Mouse (Mus musculus): ENCODE results near the gene Rtn4ip1. TPM values are rescaled to one million over a fixed set of nuclear protein-coding genes. Genes with fewer than 3 reads are reported as not detected.
"Not testable (repeated sequence)": the region's sequence is repeated elsewhere in the genome, so short reads cannot be mapped to it uniquely, and the experiment has no call there.

Gene Rtn4ip1
- polyA plus RNA-seq, 1 experiment from 2014 or later, result 16.5 TPM

DNA sequence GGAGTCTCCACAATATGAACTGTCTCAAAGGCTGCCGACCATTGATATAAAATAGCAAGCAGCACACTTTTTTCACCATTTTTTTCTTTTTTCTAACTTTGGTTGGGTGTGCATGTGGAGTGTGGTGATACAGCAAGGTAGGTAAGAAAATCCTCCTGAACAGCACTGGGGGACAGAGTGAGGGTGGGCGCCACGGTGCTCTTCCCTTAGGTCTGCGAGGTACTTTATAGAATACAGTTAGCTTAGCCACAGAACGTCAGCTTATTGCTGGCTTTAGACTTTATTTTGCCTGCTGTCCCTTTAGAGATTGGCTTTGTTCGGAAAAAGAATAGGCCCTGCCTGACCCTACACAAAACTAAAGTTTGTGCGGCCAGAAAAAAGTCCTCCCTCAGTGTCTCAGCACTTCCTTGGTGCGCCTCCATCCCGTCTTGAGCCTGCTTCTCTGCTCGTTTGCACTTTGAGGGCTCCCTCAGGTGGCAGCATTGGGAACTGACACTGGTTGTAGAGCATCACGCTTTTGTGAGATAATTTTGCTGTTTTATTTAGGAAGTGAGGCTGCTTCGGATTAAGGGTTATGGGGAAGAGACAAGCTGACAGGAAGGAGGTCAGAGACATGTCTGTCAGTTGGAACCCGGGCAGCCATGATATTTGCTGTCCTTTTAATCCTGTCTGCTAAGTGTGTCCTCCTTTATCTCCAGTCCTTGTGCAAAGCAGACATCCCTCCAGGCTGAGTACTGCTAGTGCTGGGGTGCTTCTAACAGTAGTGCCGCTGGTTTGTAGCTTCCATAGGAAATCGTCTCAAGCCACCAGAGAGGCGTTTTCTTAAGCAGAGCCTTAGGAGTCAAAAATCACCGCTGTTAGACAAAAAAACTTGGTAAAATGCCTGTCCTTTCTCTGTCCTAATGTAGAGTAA, 17.3 kb downstream of the Rtn4ip1 start:
- Histone ChIP-seq H3K36me3 (replicated peaks; ENCODE audit: control insufficient read depth, insufficient read depth) (0 out of 2 replicates have a peak, but pooled peaks cover 6% of the 10 kb centered on the region), H3K27ac (no peak overlapping the region), H3K4me2 (replicated peaks) (no peak overlapping the region), H3K27me3 (ENCODE audit: control insufficient read depth, insufficient read depth, low read length) (no peaks in the 10 kb centered on the region), H3K9ac (no peak overlapping the region), H3K4me3 (replicated peaks; ENCODE audit: low read length) (no peak overlapping the region), H3K4me1 (replicated peaks; ENCODE audit: control insufficient read depth, insufficient read depth, low read length) (no peaks in the 10 kb centered on the region), H3K9me3 (ENCODE audit: control insufficient read depth, low read length) (no peaks in the 10 kb centered on the region)
- ATAC-seq (ENCODE audit: low FRiP score) (no peak; the same call in 1 of the 2 replicates), DNase-seq (ENCODE audit: low spot score) (peak; percentile 91)
- 44% methylated on average over 17 of the region's 17 CpGs for WGBS

DNA sequence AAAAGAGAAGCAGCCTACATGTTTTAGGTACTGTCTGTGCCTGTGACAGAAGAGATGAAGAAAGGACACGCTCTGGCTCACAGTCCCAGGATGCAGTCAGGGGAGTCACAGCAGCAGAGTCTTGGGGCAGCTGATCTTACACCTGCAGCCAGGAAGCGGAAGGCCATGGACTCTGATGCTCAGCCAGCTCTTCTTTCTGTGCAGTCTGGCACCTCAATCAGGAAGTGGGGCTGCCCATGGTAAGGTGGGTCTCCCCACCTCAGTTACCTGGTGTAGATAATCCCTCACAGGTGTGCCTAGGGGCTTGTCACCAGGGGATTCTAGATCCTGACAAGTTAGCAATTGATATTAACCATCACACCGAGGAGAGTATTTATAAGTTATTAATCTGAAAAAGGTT, 21.5 kb downstream of the Rtn4ip1 start:
- H3K36me3 ChIP-seq (replicated peaks; ENCODE audit: control insufficient read depth, insufficient read depth), result 0 out of 2 replicates have a peak, but pooled peaks cover 7% of the 10 kb centered on the region
- no peak for DNase-seq (ENCODE audit: low spot score)
- ATAC-seq (ENCODE audit: low FRiP score), result no peak
- H3K4me3 ChIP-seq (replicated peaks; ENCODE audit: low read length), result no peak overlapping the region
- H3K4me1 ChIP-seq (replicated peaks; ENCODE audit: control insufficient read depth, insufficient read depth, low read length), result no peaks in the 10 kb centered on the region
- H3K9me3 ChIP-seq (ENCODE audit: control insufficient read depth, low read length), result no peaks in the 10 kb centered on the region
- WGBS, result 96% methylated on average over 3 of the region's 3 CpGs
- no peak overlapping the region for H3K27ac ChIP-seq
- no peak overlapping the region for H3K4me2 ChIP-seq (replicated peaks)
- H3K9ac ChIP-seq, result no peak overlapping the region
- no peaks in the 10 kb centered on the region for H3K27me3 ChIP-seq (ENCODE audit: control insufficient read depth, insufficient read depth, low read length)

DNA sequence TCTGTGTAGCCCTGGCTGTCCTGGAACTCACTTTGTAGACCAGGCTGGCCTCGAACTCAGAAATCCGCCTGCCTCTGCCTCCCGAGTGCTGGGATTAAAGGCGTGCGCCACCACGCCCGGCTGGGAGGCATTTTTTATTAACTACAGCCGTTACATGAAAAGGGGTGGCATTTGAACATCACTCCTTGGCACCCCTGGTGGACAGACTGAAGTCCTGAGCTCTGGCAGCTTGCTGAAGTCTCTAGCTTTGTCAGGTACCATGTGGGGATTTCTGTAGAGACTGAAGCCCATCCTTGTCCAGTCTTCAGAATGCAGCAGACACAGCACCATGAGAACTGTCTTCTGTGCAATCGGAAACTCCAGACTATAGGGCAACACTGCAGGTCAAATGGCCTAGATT, 24.2 kb downstream of the Rtn4ip1 start:
- H3K36me3 ChIP-seq (replicated peaks; ENCODE audit: control insufficient read depth, insufficient read depth), result peaks cover 20% of the 10 kb centered on the region
- not testable (repeated sequence) for H3K4me2 ChIP-seq (replicated peaks); H3K27ac ChIP-seq; H3K9ac ChIP-seq; H3K9me3 ChIP-seq (ENCODE audit: control insufficient read depth, low read length); H3K4me1 ChIP-seq (replicated peaks; ENCODE audit: control insufficient read depth, insufficient read depth, low read length); ATAC-seq (ENCODE audit: low FRiP score); H3K27me3 ChIP-seq (ENCODE audit: control insufficient read depth, insufficient read depth, low read length); DNase-seq (ENCODE audit: low spot score); H3K4me3 ChIP-seq (replicated peaks; ENCODE audit: low read length)
- 94% methylated on average over 8 of the region's 9 CpGs for WGBS

DNA sequence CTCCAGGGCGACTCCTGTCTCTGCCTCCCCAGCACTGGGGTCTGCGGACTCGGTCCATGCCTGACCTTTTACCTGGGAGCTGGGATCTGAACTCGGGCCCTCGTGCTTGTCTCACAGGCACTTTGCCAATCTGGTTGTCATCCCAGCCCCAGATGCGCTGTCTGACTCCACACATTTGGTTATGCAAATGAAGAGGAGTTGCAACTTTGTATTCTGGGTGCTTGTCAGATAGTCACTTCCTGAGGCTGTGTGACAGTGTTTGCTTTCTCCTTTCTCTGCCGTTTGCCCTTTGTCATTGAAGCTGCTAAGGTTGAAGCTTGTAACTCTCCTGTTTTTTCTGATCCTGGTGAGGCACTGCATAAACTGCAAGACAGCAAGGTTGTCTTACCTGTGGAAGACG, 26.1 kb downstream of the Rtn4ip1 start:
- Histone ChIP-seq H3K4me1 (replicated peaks; ENCODE audit: control insufficient read depth, insufficient read depth, low read length) (no peaks in the 10 kb centered on the region), H3K9ac (no peak overlapping the region), H3K4me2 (replicated peaks) (no peak overlapping the region), H3K36me3 (replicated peaks; ENCODE audit: control insufficient read depth, insufficient read depth) (peaks cover 26% of the 10 kb centered on the region), H3K27ac (no peak overlapping the region), H3K9me3 (ENCODE audit: control insufficient read depth, low read length) (no peaks in the 10 kb centered on the region), H3K4me3 (replicated peaks; ENCODE audit: low read length) (no peak overlapping the region), H3K27me3 (ENCODE audit: control insufficient read depth, insufficient read depth, low read length) (no peaks in the 10 kb centered on the region)
- DNase-seq (ENCODE audit: low spot score), result no peak
- whole genome bisulfite sequencing, result 82% methylated on average over 8 of the region's 8 CpGs
- ATAC-seq (ENCODE audit: low FRiP score), result no peak

DNA sequence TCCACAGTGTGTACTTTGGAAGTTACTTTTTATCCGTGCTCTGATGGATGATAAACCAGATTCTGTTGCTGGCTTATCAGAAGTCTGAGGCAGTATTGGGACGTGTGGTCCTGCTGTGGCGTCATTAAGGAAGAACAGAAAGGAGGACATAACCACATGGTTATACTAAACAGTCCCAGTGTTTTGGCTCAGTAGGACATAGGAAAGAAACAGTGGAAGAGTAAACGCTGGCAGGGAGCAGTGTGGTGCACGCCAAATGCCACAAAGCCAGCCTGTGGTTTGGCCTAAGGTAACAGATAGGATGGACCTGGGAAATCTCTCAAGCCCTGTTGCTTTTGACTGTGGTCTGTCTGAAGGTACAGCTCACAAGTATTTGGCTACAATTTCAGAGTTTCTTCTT, 27.0 kb downstream of the Rtn4ip1 start:
- H3K9ac ChIP-seq, result no peak overlapping the region
- no peaks in the 10 kb centered on the region for H3K4me1 ChIP-seq (replicated peaks; ENCODE audit: control insufficient read depth, insufficient read depth, low read length)
- WGBS, result 75% methylated on average over 5 of the region's 5 CpGs
- peaks cover 22% of the 10 kb centered on the region for H3K36me3 ChIP-seq (replicated peaks; ENCODE audit: control insufficient read depth, insufficient read depth)
- no peak overlapping the region for H3K27ac ChIP-seq
- no peaks in the 10 kb centered on the region for H3K9me3 ChIP-seq (ENCODE audit: control insufficient read depth, low read length)
- DNase-seq (ENCODE audit: low spot score) (no peak), ATAC-seq (ENCODE audit: low FRiP score) (no peak)
- H3K4me2 ChIP-seq (replicated peaks), result no peak overlapping the region
- no peak overlapping the region for H3K4me3 ChIP-seq (replicated peaks; ENCODE audit: low read length)
- no peaks in the 10 kb centered on the region for H3K27me3 ChIP-seq (ENCODE audit: control insufficient read depth, insufficient read depth, low read length)

DNA sequence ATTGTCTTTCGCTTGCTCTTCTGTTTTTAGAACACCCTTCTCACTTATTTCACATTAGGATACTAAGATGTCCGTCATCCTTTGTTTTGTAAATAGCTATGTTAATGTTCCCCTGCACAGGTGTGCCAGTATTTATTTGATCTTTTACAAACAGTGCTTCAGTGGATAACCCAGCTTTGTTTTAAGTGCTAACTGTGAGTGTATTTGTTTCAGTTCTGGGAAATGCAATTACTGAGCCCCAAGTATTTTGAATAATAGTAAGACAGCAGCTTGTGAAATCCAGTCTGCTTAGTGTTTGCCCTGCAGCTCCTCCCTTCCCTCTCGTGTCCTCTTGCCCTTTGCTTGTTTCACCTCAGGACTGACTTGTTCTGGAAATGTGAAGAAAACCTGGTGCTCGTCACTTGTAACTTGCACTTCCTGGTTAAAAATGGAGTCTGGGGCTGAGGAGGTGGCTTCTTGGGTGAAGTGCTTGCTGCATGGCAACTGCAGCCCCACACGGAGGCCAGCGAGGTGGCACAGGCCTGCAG, 37.6 kb downstream of the Rtn4ip1 start:
- H3K4me3 ChIP-seq (replicated peaks; ENCODE audit: low read length), result no peak overlapping the region
- 83% methylated on average over 6 of the region's 6 CpGs for WGBS
- no peaks in the 10 kb centered on the region for H3K27me3 ChIP-seq (ENCODE audit: control insufficient read depth, insufficient read depth, low read length)
- H3K9ac ChIP-seq, result no peak overlapping the region
- no peak overlapping the region for H3K27ac ChIP-seq
- H3K4me2 ChIP-seq (replicated peaks), result no peak overlapping the region
- H3K36me3 ChIP-seq (replicated peaks; ENCODE audit: control insufficient read depth, insufficient read depth), result no peaks in the 10 kb centered on the region; the same call in none of the 2 replicates
- DNase-seq (ENCODE audit: low spot score), result no peak
- no peak for ATAC-seq (ENCODE audit: low FRiP score)
- H3K9me3 ChIP-seq (ENCODE audit: control insufficient read depth, low read length), result no peaks in the 10 kb centered on the region
- 0 out of 2 replicates have a peak, but pooled peaks cover 7% of the 10 kb centered on the region for H3K4me1 ChIP-seq (replicated peaks; ENCODE audit: control insufficient read depth, insufficient read depth, low read length)

DNA sequence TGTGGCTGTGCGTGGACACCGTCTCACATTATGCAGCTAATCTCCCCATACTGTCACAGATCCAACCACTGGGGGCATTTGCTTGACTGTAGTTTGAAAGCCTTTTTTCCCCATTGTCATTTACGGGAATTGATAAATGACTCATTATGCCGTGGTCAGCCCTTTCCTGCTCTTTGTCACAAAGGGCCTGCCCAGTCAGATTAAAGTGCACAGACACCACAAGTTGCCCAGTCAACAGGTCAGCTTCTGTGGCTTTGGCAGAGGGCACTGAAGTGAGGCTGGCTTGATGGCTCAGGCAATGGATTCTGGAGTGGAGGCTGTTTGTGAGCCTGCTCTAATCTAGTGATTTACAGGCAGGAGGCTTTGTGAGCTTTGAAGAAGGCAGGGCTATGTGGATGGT, 42.1 kb downstream of the Rtn4ip1 start:
- Histone ChIP-seq H3K4me1 (replicated peaks; ENCODE audit: control insufficient read depth, insufficient read depth, low read length) (0 out of 2 replicates have a peak, but pooled peaks cover 7% of the 10 kb centered on the region), H3K9me3 (ENCODE audit: control insufficient read depth, low read length) (no peaks in the 10 kb centered on the region), H3K27me3 (ENCODE audit: control insufficient read depth, insufficient read depth, low read length) (no peaks in the 10 kb centered on the region), H3K4me3 (replicated peaks; ENCODE audit: low read length) (no peak overlapping the region), H3K9ac (no peak overlapping the region), H3K4me2 (replicated peaks) (no peak overlapping the region), H3K36me3 (replicated peaks; ENCODE audit: control insufficient read depth, insufficient read depth) (peaks cover 9% of the 10 kb centered on the region), H3K27ac (no peak overlapping the region)
- WGBS, result 27% methylated on average over 4 of the region's 4 CpGs
- ATAC-seq (ENCODE audit: low FRiP score) (no peak), DNase-seq (ENCODE audit: low spot score) (no peak)

DNA sequence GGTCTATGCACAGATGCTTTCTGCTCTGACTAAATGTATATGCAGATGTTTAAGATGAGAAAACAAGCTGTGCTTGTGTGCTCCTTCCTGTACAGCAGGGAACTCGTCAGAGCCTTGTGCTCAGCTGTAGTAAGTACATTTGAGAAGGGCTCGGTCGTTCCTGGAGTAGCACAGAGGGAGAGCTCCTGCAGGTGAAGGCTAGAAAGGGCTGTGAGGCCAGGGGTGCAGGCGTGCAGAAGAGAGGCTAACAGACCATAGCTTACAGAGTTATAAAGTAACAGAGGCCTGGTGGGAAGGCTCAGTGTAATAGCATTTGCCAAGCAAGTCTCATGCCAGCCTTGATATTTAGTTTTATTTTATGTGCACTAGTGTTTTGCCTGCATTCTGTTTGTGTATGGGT, 43.8 kb downstream of the Rtn4ip1 start:
- Histone ChIP-seq H3K4me3 (replicated peaks; ENCODE audit: low read length) (no peak overlapping the region), H3K9ac (no peak overlapping the region), H3K9me3 (ENCODE audit: control insufficient read depth, low read length) (no peaks in the 10 kb centered on the region), H3K27ac (no peak overlapping the region), H3K27me3 (ENCODE audit: control insufficient read depth, insufficient read depth, low read length) (no peaks in the 10 kb centered on the region), H3K36me3 (replicated peaks; ENCODE audit: control insufficient read depth, insufficient read depth) (peaks cover 9% of the 10 kb centered on the region), H3K4me1 (replicated peaks; ENCODE audit: control insufficient read depth, insufficient read depth, low read length) (0 out of 2 replicates have a peak, but pooled peaks cover 7% of the 10 kb centered on the region), H3K4me2 (replicated peaks) (no peak overlapping the region)
- ATAC-seq (ENCODE audit: low FRiP score), result no peak
- DNase-seq (ENCODE audit: low spot score), result no peak
- WGBS, result 81% methylated on average over 4 of the region's 4 CpGs

DNA sequence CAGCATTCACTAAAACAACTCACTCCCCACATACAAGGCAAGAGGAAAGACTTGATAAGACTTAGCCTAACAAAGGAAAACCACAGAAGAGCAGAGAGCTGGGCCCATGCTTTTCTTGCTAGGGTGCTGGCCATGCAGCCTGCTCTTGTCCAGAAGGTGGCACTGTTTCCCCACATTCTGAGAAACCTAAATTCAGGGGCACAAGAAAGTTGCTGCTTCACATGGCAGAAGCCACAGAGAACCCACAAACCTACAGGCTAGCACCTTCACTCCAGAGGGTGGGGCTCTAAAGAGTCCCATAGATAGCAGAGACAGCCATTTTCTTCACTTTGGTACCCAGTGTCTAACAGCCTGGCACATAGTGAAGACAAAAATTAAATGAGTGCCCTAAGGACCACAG, 52.3 kb downstream of the Rtn4ip1 start:
- no peaks in the 10 kb centered on the region for H3K9me3 ChIP-seq (ENCODE audit: control insufficient read depth, low read length)
- peak; percentile 90 for DNase-seq (ENCODE audit: low spot score)
- no peaks in the 10 kb centered on the region for H3K4me1 ChIP-seq (replicated peaks; ENCODE audit: control insufficient read depth, insufficient read depth, low read length)
- no peak overlapping the region for H3K4me2 ChIP-seq (replicated peaks)
- H3K4me3 ChIP-seq (replicated peaks; ENCODE audit: low read length), result no peak overlapping the region
- no peaks in the 10 kb centered on the region for H3K27me3 ChIP-seq (ENCODE audit: control insufficient read depth, insufficient read depth, low read length)
- no peaks in the 10 kb centered on the region for H3K36me3 ChIP-seq (replicated peaks; ENCODE audit: control insufficient read depth, insufficient read depth)
- H3K27ac ChIP-seq, result no peak overlapping the region
- ATAC-seq (ENCODE audit: low FRiP score), result peak; percentile 66; the same call in 1 of the 2 replicates
- H3K9ac ChIP-seq, result no peak overlapping the region
